Mouse (Mus musculus): ENCODE measurements around the gene Fam186b.

Fam186b gene

GRCm38 (mm10) chr15:99319411-99319871 lies 23.8 kb upstream of the Fam186b start:
- no peak for DNase-seq

- DNase-seq: no peak
Observed at GRCm38 (mm10) chr15:99318861-99319410, 23.2 kb upstream of the Fam186b start.

- no peak for DNase-seq
Observed at GRCm38 (mm10) chr15:99318071-99318470, 22.4 kb upstream of the Fam186b start.

GRCm38 (mm10) chr15:99317267-99317651 lies 21.6 kb upstream of the Fam186b start:
- DNase-seq: no peak

GRCm38 (mm10) chr15:99316314-99317266 lies 20.9 kb upstream of the Fam186b start:
- peak; percentile 50 to 77 for DNase-seq

GRCm38 (mm10) chr15:99314891-99315290 lies 19.2 kb upstream of the Fam186b start:
- no peak for DNase-seq

GRCm38 (mm10) chr15:99310617-99311016 lies 14.9 kb upstream of the Fam186b start:
- no peak for DNase-seq

GRCm38 (mm10) chr15:99309549-99309948 lies 13.9 kb upstream of the Fam186b start:
- no peak for DNase-seq

GRCm38 (mm10) chr15:99307476-99307875 lies 11.8 kb upstream of the Fam186b start:
- DNase-seq: no peak

GRCm38 (mm10) chr15:99296213-99296612 lies 525 bp upstream of the Fam186b start:
- no peak for DNase-seq

GRCm38 (mm10) chr15:99294813-99295374 lies 794 bp downstream of the Fam186b start, which contains the start of gene Prpf40b:
Prpf40b (plus strand) TSS chr15:99295087.
- peak; percentile 83 to 88 for DNase-seq

GRCm38 (mm10) chr15:99294287-99294686 lies 1.4 kb downstream of the Fam186b start:
- no peak for DNase-seq

GRCm38 (mm10) chr15:99290586-99290985 lies 5.1 kb downstream of the Fam186b start:
- DNase-seq: no peak

- DNase-seq: no peak
Observed at GRCm38 (mm10) chr15:99285189-99285535, 10.5 kb downstream of the Fam186b start.

- no peak for DNase-seq
Observed at GRCm38 (mm10) chr15:99284527-99285188, 11.0 kb downstream of the Fam186b start.

- no peak for DNase-seq
Observed at GRCm38 (mm10) chr15:99283456-99283855, 12.2 kb downstream of the Fam186b start.

- DNase-seq: no peak
Observed at GRCm38 (mm10) chr15:99278271-99278670, 17.4 kb downstream of the Fam186b start.

- no peak for DNase-seq
Observed at GRCm38 (mm10) chr15:99276095-99276494, 19.6 kb downstream of the Fam186b start.

- peak in 1 of 2 experiments; percentile 51 for DNase-seq
Observed at GRCm38 (mm10) chr15:99265679-99266078, 30.0 kb downstream of the Fam186b start.

- no peak for DNase-seq
Observed at GRCm38 (mm10) chr15:99264363-99264762, 31.3 kb downstream of the Fam186b start.

- no peak for DNase-seq
Observed at GRCm38 (mm10) chr15:99262702-99263101, 33.0 kb downstream of the Fam186b start.

- peak; percentile 61 to 68 for DNase-seq
Observed at GRCm38 (mm10) chr15:99259730-99260252, 35.9 kb downstream of the Fam186b start.

All from spleen, adult 18-20 months (tissue).